Comparison of ENCODE assay signal across 30 mouse cellular contexts in genomic region chr14:57282591-57282990, GRCm38 (mm10).
DNase-seq lines count a peak whose midpoint lies in the region; ATAC-seq and TF ChIP-seq lines count a peak whose summit lies in the region.
"Had no signal": no experiment of that assay in that cellular context is flagged by ENCODE, and none has a peak within 500 bp of the region (broad histone marks: within the 10 kb centered on the region; RNA-seq: fewer than 3 reads in every experiment).

No protein-coding gene starts in this region.

- no peaks in the 10 kb centered on the region for H3K27me3 ChIP-seq in midbrain, embryonic 10.5 days (ENCODE audit: low read depth, poor library complexity, severe bottlenecking)
- H3K27me3 ChIP-seq in midbrain, embryonic 14.5 days (ENCODE audit: control insufficient read depth, insufficient read depth, low read length): no peaks in the 10 kb centered on the region
- H3K27me3 ChIP-seq in midbrain, embryonic 16.5 days (ENCODE audit: control insufficient read depth, insufficient read depth, low read depth, low read length): no peaks in the 10 kb centered on the region
- H3K27me3 ChIP-seq in midbrain, embryonic 13.5 days: no peaks in the 10 kb centered on the region
- H3K27me3 ChIP-seq in intestine, embryonic 15.5 days (replicated peaks): no peaks in the 10 kb centered on the region
- no peaks in the 10 kb centered on the region for H3K27me3 ChIP-seq in intestine, postnatal 0 days (replicated peaks; ENCODE audit: control insufficient read depth, insufficient read depth, low read length)
- H3K27me3 ChIP-seq: CH12.LX; embryonic facial prominence, embryonic 13.5 days; embryonic facial prominence, embryonic 15.5 days; forebrain, embryonic 12.5 days; Patski had no signal

- DNase-seq in midbrain, embryonic 10.5 days (ENCODE audit: low spot score): no peak
- DNase-seq in midbrain, embryonic 14.5 days: no peak
- no peak for DNase-seq in urinary bladder, postnatal 10 days (ENCODE audit: low spot score)
- no peak for DNase-seq in cerebellum, postnatal 25 days
- DNase-seq: adrenal gland, adult 8-10 months; adrenal gland, postnatal 14 days; adrenal gland, postnatal 36 days; B cell, adult 2 months; cerebellum, adult 11-12 months; cerebellum, adult 2 months; cerebellum, adult 9-10 months; cerebellum, postnatal 10 days; cerebellum, postnatal 36 days; embryo, embryonic 11 days had no signal

- no peaks in the 10 kb centered on the region for H3K36me3 ChIP-seq in midbrain, embryonic 10.5 days
- no peaks in the 10 kb centered on the region for H3K36me3 ChIP-seq in midbrain, embryonic 14.5 days (ENCODE audit: control insufficient read depth, insufficient read depth, low read length)
- no peaks in the 10 kb centered on the region for H3K36me3 ChIP-seq in midbrain, embryonic 16.5 days (ENCODE audit: control insufficient read depth, insufficient read depth, low read length)
- no peaks in the 10 kb centered on the region for H3K36me3 ChIP-seq in midbrain, embryonic 13.5 days
- no peaks in the 10 kb centered on the region for H3K36me3 ChIP-seq in intestine, embryonic 15.5 days
- H3K36me3 ChIP-seq in intestine, postnatal 0 days (ENCODE audit: control insufficient read depth, insufficient read depth): no peaks in the 10 kb centered on the region; the same call in 1 of the 2 replicates
- H3K36me3 ChIP-seq: embryonic facial prominence, embryonic 13.5 days; embryonic facial prominence, embryonic 15.5 days; forebrain, embryonic 10.5 days; forebrain, embryonic 12.5 days; G1E had no signal

- TF ChIP-seq CTCF in intestine, postnatal 0 days (IDR thresholded peaks at IDR 0.05; ENCODE audit: low read depth): no peak

- H3K9me3 ChIP-seq in midbrain, embryonic 10.5 days (replicated peaks): no peaks in the 10 kb centered on the region
- no peaks in the 10 kb centered on the region for H3K9me3 ChIP-seq in midbrain, embryonic 14.5 days (ENCODE audit: control insufficient read depth, low read length)
- no peaks in the 10 kb centered on the region for H3K9me3 ChIP-seq in midbrain, embryonic 16.5 days (replicated peaks; ENCODE audit: control insufficient read depth, low read length, poor library complexity, severe bottlenecking)
- no peaks in the 10 kb centered on the region for H3K9me3 ChIP-seq in midbrain, embryonic 13.5 days
- H3K9me3 ChIP-seq in intestine, embryonic 15.5 days: no peaks in the 10 kb centered on the region
- no peaks in the 10 kb centered on the region for H3K9me3 ChIP-seq in intestine, postnatal 0 days (ENCODE audit: control insufficient read depth)
- H3K9me3 ChIP-seq: embryonic facial prominence, embryonic 13.5 days; embryonic facial prominence, embryonic 15.5 days; forebrain, embryonic 10.5 days; forebrain, embryonic 12.5 days; G1E had no signal

- no peak overlapping the region for H3K4me3 ChIP-seq in midbrain, embryonic 10.5 days
- H3K4me3 ChIP-seq in midbrain, embryonic 14.5 days (replicated peaks; ENCODE audit: low read depth, low read length): no peak overlapping the region
- no peak overlapping the region for H3K4me3 ChIP-seq in midbrain, embryonic 16.5 days (ENCODE audit: low read depth, low read length)
- no peak overlapping the region for H3K4me3 ChIP-seq in midbrain, embryonic 13.5 days (replicated peaks)
- H3K4me3 ChIP-seq in intestine, embryonic 15.5 days (replicated peaks): no peak overlapping the region
- H3K4me3 ChIP-seq in intestine, postnatal 0 days (ENCODE audit: low read depth, low read length): no peak overlapping the region
- H3K4me3 ChIP-seq: embryonic facial prominence, embryonic 13.5 days; embryonic facial prominence, embryonic 15.5 days; erythroblast, embryonic 14.5 days; forebrain, embryonic 10.5 days; forebrain, embryonic 12.5 days had no signal

- WGBS in midbrain, embryonic 10.5 days: 63% methylated on average over 2 of the region's 2 CpGs
- 27% methylated on average over 2 of the region's 2 CpGs for WGBS in midbrain, embryonic 14.5 days
- WGBS in midbrain, embryonic 16.5 days: 31% methylated on average over 2 of the region's 2 CpGs
- 42% methylated on average over 2 of the region's 2 CpGs for WGBS in midbrain, embryonic 13.5 days
- WGBS in intestine, embryonic 15.5 days: 28% methylated on average over 2 of the region's 2 CpGs
- WGBS in intestine, postnatal 0 days: 27% methylated on average over 2 of the region's 2 CpGs

- ATAC-seq in midbrain, embryonic 14.5 days (ENCODE audit: low FRiP score, low TSS enrichment): no peak
- ATAC-seq in midbrain, embryonic 16.5 days: peak; percentile 5; the same call in 1 of the 2 replicates
- no peak for ATAC-seq in midbrain, embryonic 13.5 days
- ATAC-seq in intestine, embryonic 15.5 days: peak; percentile 67; the same call in 1 of the 2 replicates
- peak; percentile 36; the same call in 1 of the 2 replicates for ATAC-seq in intestine, postnatal 0 days
- ATAC-seq: activated CD4-positive, CD25-positive, alpha-beta regulatory T cell, adult 4 months; CD4-positive, CD25-positive, alpha-beta regulatory T cell, adult 4 months; forebrain, embryonic 14.5 days; forebrain, embryonic 16.5 days; Patski had no signal

- no peak overlapping the region for H3K9ac ChIP-seq in midbrain, embryonic 14.5 days (replicated peaks; ENCODE audit: low read length)
- no peak overlapping the region for H3K9ac ChIP-seq in midbrain, embryonic 16.5 days (ENCODE audit: low read depth, low read length)
- H3K9ac ChIP-seq in midbrain, embryonic 13.5 days (replicated peaks): no peak overlapping the region
- no peak overlapping the region for H3K9ac ChIP-seq in intestine, embryonic 15.5 days
- no peak overlapping the region for H3K9ac ChIP-seq in intestine, postnatal 0 days (ENCODE audit: low read depth, low read length)
- H3K9ac ChIP-seq: embryonic facial prominence, embryonic 13.5 days; embryonic facial prominence, embryonic 15.5 days; forebrain, embryonic 12.5 days had no signal

- H3K27ac ChIP-seq in midbrain, embryonic 10.5 days (replicated peaks): 0 out of 2 replicates have a peak overlapping the region, but pooled peaks have one; percentile 1
- H3K27ac ChIP-seq in midbrain, embryonic 14.5 days (replicated peaks; ENCODE audit: low read depth, low read length): no peak overlapping the region
- H3K27ac ChIP-seq in midbrain, embryonic 16.5 days (ENCODE audit: low read length): no peak overlapping the region
- H3K27ac ChIP-seq in midbrain, embryonic 13.5 days: no peak overlapping the region
- H3K27ac ChIP-seq in intestine, embryonic 15.5 days: no peak overlapping the region
- H3K27ac ChIP-seq in intestine, postnatal 0 days (ENCODE audit: low read depth, low read length): no peak overlapping the region
- H3K27ac ChIP-seq: embryonic facial prominence, embryonic 13.5 days; embryonic facial prominence, embryonic 15.5 days; forebrain, embryonic 10.5 days; forebrain, embryonic 12.5 days had no signal

- H3K4me2 ChIP-seq in midbrain, embryonic 14.5 days (ENCODE audit: low read length): no peak overlapping the region
- H3K4me2 ChIP-seq in midbrain, embryonic 16.5 days (ENCODE audit: low read length): no peak overlapping the region
- H3K4me2 ChIP-seq in midbrain, embryonic 13.5 days (replicated peaks): no peak overlapping the region
- H3K4me2 ChIP-seq in intestine, embryonic 15.5 days (replicated peaks): no peak overlapping the region
- no peak overlapping the region for H3K4me2 ChIP-seq in intestine, postnatal 0 days (replicated peaks; ENCODE audit: low read depth)
- H3K4me2 ChIP-seq: embryonic facial prominence, embryonic 13.5 days; embryonic facial prominence, embryonic 15.5 days; forebrain, embryonic 12.5 days had no signal

- H3K4me1 ChIP-seq in midbrain, embryonic 10.5 days: peaks cover 17% of the 10 kb centered on the region
- H3K4me1 ChIP-seq in midbrain, embryonic 14.5 days (ENCODE audit: control insufficient read depth, insufficient read depth, low read length): peaks cover 5% of the 10 kb centered on the region; the same call in 1 of the 2 replicates
- no peaks in the 10 kb centered on the region for H3K4me1 ChIP-seq in midbrain, embryonic 16.5 days (ENCODE audit: control insufficient read depth, insufficient read depth, low read length)
- H3K4me1 ChIP-seq in midbrain, embryonic 13.5 days (replicated peaks): peaks cover 6% of the 10 kb centered on the region; the same call in 1 of the 2 replicates
- no peaks in the 10 kb centered on the region for H3K4me1 ChIP-seq in intestine, embryonic 15.5 days (replicated peaks)
- H3K4me1 ChIP-seq in intestine, postnatal 0 days (replicated peaks; ENCODE audit: control insufficient read depth, insufficient read depth, low read length): no peaks in the 10 kb centered on the region
- H3K4me1 ChIP-seq: embryonic facial prominence, embryonic 15.5 days had no signal

Comparison
In these comparisons a context has a peak if more than half of its experiments do, and no peak if none do; other contexts are left out.
1. ATAC-seq: peak in midbrain, embryonic 16.5 days (single experiment), intestine, embryonic 15.5 days (single experiment) and intestine, postnatal 0 days (single experiment); none in midbrain, embryonic 14.5 days (single experiment) and midbrain, embryonic 13.5 days (single experiment).